Mouse (Mus musculus) CH12.LX (cell line): ENCODE data around the gene Pald1. TPM values are rescaled to one million over a fixed set of nuclear protein-coding genes. Genes with fewer than 3 reads are reported as not detected.

Source experiments
- DNase-seq: peaks from one replicate; pipeline ENCODE4 v3.0.0-alpha.2; 2013; ENCODE audit errors: extremely low read depth
- H3K27ac ChIP-seq: 2 replicates; pipeline ENCODE4 v1.5.1; 2012; ENCODE audit warnings: low read depth, mild to moderate bottlenecking, control low read depth, moderate library complexity; ENCODE audit not compliant: insufficient read depth
- H3K27me3 ChIP-seq: replicated peaks from 2 replicates; pipeline ENCODE3; 2012; ENCODE audit warnings: inconsistent platforms
- H3K36me3 ChIP-seq, 2 experiments: replicated peaks in 1 of 2; 2 replicates each; pipeline versions ENCODE3 to v1.6.1; 2012; ENCODE audit warnings: inconsistent platforms in 1 of 2, low read length in 1 of 2, mild to moderate bottlenecking in 1 of 2, mixed read lengths in 1 of 2, moderate library complexity in 1 of 2; ENCODE audit not compliant: control insufficient read depth in 1 of 2, insufficient read depth in 1 of 2
- H3K4me1 ChIP-seq, 2 experiments: 2 replicates each; pipeline ENCODE4 v1.6.1; 2012; ENCODE audit warnings: inconsistent platforms in 1 of 2, moderate library complexity in 1 of 2; ENCODE audit not compliant: insufficient read depth in 2 of 2, control insufficient read depth in 1 of 2
- H3K4me2 ChIP-seq: 2 replicates; pipeline ENCODE4 v1.6.1; 2012; ENCODE audit warnings: low read depth, mild to moderate bottlenecking, control low read depth; ENCODE audit not compliant: poor library complexity, insufficient read depth, severe bottlenecking
- H3K4me3 ChIP-seq, 3 experiments: fragments of 150-350 bp in 1 of 3; sonication (generic) in 1 of 3; replicated peaks in 1 of 3; 2 replicates each; pipeline versions ENCODE3 to v1.5.1; 2011 to 2012; ENCODE audit warnings: low read depth in 2 of 3, low read length in 2 of 3, mild to moderate bottlenecking in 2 of 3, moderate library complexity in 2 of 3, control low read depth in 1 of 3, improper control_type of control experiment in 1 of 3, inconsistent platforms in 1 of 3, mixed read lengths in 1 of 3; ENCODE audit not compliant: poor library complexity in 1 of 3
- H3K79me2 ChIP-seq: replicated peaks from 2 replicates; pipeline ENCODE4 v1.6.1; 2012; ENCODE audit warnings: mild to moderate bottlenecking, moderate library complexity; ENCODE audit not compliant: control insufficient read depth, poor library complexity, insufficient read depth, severe bottlenecking; ENCODE audit errors: extremely low read depth
- H3K9ac ChIP-seq: 2 replicates; pipeline ENCODE4 v1.6.1; 2012; ENCODE audit warnings: low read depth, mild to moderate bottlenecking, control low read depth, moderate library complexity; ENCODE audit not compliant: insufficient read depth
- H3K9me3 ChIP-seq: replicated peaks from 2 replicates; pipeline ENCODE3; 2012; ENCODE audit warnings: low read length, inconsistent platforms, mixed read lengths
- BHLHE40 ChIP-seq: IDR thresholded peaks from 2 replicates; pipeline ENCODE4 v1.6.1; 2011; ENCODE audit warnings: mild to moderate bottlenecking, low read depth, low read length, improper control_type of control experiment
- CHD1 ChIP-seq: IDR thresholded peaks from 2 replicates; pipeline ENCODE4 v1.6.1; 2012; ENCODE audit warnings: low read depth, low read length, improper control_type of control experiment, inconsistent platforms
- CHD2 ChIP-seq: IDR thresholded peaks from 2 replicates; pipeline ENCODE4 v1.6.1; 2011; ENCODE audit warnings: low read length, improper control_type of control experiment
- CTCF ChIP-seq, 2 experiments: IDR thresholded peaks in 1 of 2; conservative IDR thresholded peaks in 1 of 2; 2 replicates each; pipeline ENCODE4 v1.5.1; 2011 to 2012; ENCODE audit warnings: low read depth in 2 of 2, low read length in 2 of 2, improper control_type of control experiment in 1 of 2, inconsistent platforms in 1 of 2, mild to moderate bottlenecking in 1 of 2, moderate library complexity in 1 of 2
- ELF1 ChIP-seq: IDR thresholded peaks from 2 replicates; pipeline ENCODE4 v1.6.1; 2014; ENCODE audit warnings: low read depth, mild to moderate bottlenecking, inconsistent platforms, low read length, improper control_type of control experiment
- IRF4 ChIP-seq: IDR thresholded peaks from 2 replicates; pipeline ENCODE4 v1.6.1; 2014; ENCODE audit warnings: low read depth, mild to moderate bottlenecking, inconsistent platforms, low read length, improper control_type of control experiment
- MAFK ChIP-seq: IDR thresholded peaks from 2 replicates; pipeline ENCODE4 v1.6.1; 2011; ENCODE audit warnings: low read length, improper control_type of control experiment; ENCODE audit not compliant: insufficient replicate concordance
- MAX ChIP-seq: IDR thresholded peaks from 2 replicates; pipeline ENCODE4 v1.6.1; 2011; ENCODE audit warnings: low read length, improper control_type of control experiment
- MAZ ChIP-seq: IDR thresholded peaks from 2 replicates; pipeline ENCODE4 v1.6.1; 2012; ENCODE audit warnings: low read depth, mild to moderate bottlenecking, inconsistent platforms, low read length, improper control_type of control experiment, moderate library complexity
- MEF2A ChIP-seq: IDR thresholded peaks from 2 replicates; pipeline ENCODE4 v1.6.1; 2014; ENCODE audit warnings: low read depth, mild to moderate bottlenecking, inconsistent platforms, low read length, improper control_type of control experiment, borderline replicate concordance
- MXI1 ChIP-seq: IDR thresholded peaks from 2 replicates; pipeline ENCODE4 v1.6.1; 2011; ENCODE audit warnings: mild to moderate bottlenecking, low read depth, low read length, improper control_type of control experiment
- MYC ChIP-seq: IDR thresholded peaks from 2 replicates; pipeline ENCODE4 v1.6.1; 2011; ENCODE audit warnings: low read depth, mild to moderate bottlenecking, improper control_type of control experiment, low read length
- NELFE ChIP-seq: IDR thresholded peaks from 2 replicates; pipeline ENCODE4 v1.6.1; 2011; ENCODE audit warnings: low read depth, low read length, improper control_type of control experiment
- NRF1 ChIP-seq: IDR thresholded peaks from 2 replicates; pipeline ENCODE4 v1.6.1; 2014; ENCODE audit warnings: low read depth, mild to moderate bottlenecking, inconsistent platforms, low read length, improper control_type of control experiment, moderate library complexity
- PAX5 ChIP-seq: IDR thresholded peaks from 2 replicates; pipeline ENCODE4 v1.6.1; 2012; ENCODE audit warnings: low read length, inconsistent platforms, mixed read lengths
- POLR2A ChIP-seq: IDR thresholded peaks from 2 replicates; pipeline ENCODE4 v1.6.1; 2011; ENCODE audit warnings: low read depth, mild to moderate bottlenecking, improper control_type of control experiment, low read length
- RAD21 ChIP-seq: IDR thresholded peaks from 2 replicates; pipeline ENCODE4 v1.6.1; 2011; ENCODE audit warnings: low read depth, mild to moderate bottlenecking, low read length, improper control_type of control experiment, moderate library complexity
- SMC3 ChIP-seq: IDR thresholded peaks from 2 replicates; pipeline ENCODE4 v1.6.1; 2011; ENCODE audit warnings: low read depth, low read length, improper control_type of control experiment
- TBP ChIP-seq: conservative IDR thresholded peaks from 2 replicates; pipeline ENCODE4 v1.6.1; 2011; ENCODE audit warnings: low read depth, low read length, improper control_type of control experiment
- TCF12 ChIP-seq: IDR thresholded peaks from 2 replicates; pipeline ENCODE4 v1.6.1; 2014; ENCODE audit warnings: low read depth, mild to moderate bottlenecking, inconsistent platforms, low read length, improper control_type of control experiment
- UBTF ChIP-seq: IDR thresholded peaks from 2 replicates; pipeline ENCODE4 v1.6.1; 2012; ENCODE audit warnings: low read depth, mild to moderate bottlenecking, inconsistent platforms, low read length, improper control_type of control experiment, moderate library complexity
- USF1 ChIP-seq: IDR thresholded peaks from 2 replicates; pipeline ENCODE4 v1.6.1; 2014; ENCODE audit warnings: low read depth, mild to moderate bottlenecking, inconsistent platforms, low read length, improper control_type of control experiment
- ZC3H11A ChIP-seq: IDR thresholded peaks from 2 replicates; pipeline ENCODE4 v1.6.1; 2012; ENCODE audit warnings: low read depth, mild to moderate bottlenecking, inconsistent platforms, low read length, improper control_type of control experiment
- ZKSCAN1 ChIP-seq: IDR thresholded peaks from 2 replicates; pipeline ENCODE4 v1.6.1; 2012; ENCODE audit warnings: low read depth, inconsistent platforms, low read length, improper control_type of control experiment, borderline replicate concordance
- ZMIZ1 ChIP-seq: IDR thresholded peaks from 2 replicates; pipeline ENCODE4 v1.6.1; 2012; ENCODE audit warnings: low read depth, mild to moderate bottlenecking, inconsistent platforms, low read length, improper control_type of control experiment
- dilution Hi-C: fragments of 300-500 bp; cut with MboI; formaldehyde crosslinking; loops from 2 replicates; pipeline ENCODE4 v1.14.3; 2020; ENCODE audit warnings: low sequenced_read_pairs; ENCODE audit not compliant: extremely low pct_unique_long_range_greater_than_20kb, extremely low pct_ligation_motif_present
- in situ Hi-C: fragments of 300-500 bp; cut with MboI; formaldehyde crosslinking; loops from 3 replicates; pipeline ENCODE4 v1.14.3; 2019; ENCODE audit warnings: low sequenced_read_pairs, low pct_ligation_motif_present, low pct_unique_long_range_greater_than_20kb, mixed read lengths
- polyA plus RNA-seq: library from polyadenylated mRNA; unstranded; fragments of >175 nt; gene quantifications from 2 replicates; pipeline ENCODE4 v1.2.1, GENCODE M21; 2012; ENCODE audit warnings: low read depth; ENCODE audit not compliant: insufficient read length
- total RNA-seq, 2 experiments: library from RNA; depleted of rRNA; stranded (reverse); fragments of 300-350 nt in 1 of 2; fragments of >200 nt in 1 of 2; gene quantifications; 2 replicates each; pipeline ENCODE4 v1.2.3; 2012 to 2014

Pald1 gene
- total and polyA plus RNA-seq, 3 experiments, result 1.5 to 2.0 (median 1.5) TPM

- H3K79me2 ChIP-seq, result no peaks in the 10 kb centered on the region
- H3K4me3 ChIP-seq, result no peak overlapping the region
- in situ Hi-C loops (loop anchor here (25.0 kb wide), 1 partner anchor 320 kb away; no protein-coding TSS in a partner anchor), dilution Hi-C loops (no loop called here)
- no peak for DNase-seq
- H3K27ac ChIP-seq, result no peak overlapping the region
- no peak for TF ChIP-seq CHD1
- H3K4me1 ChIP-seq, result peaks cover 5 to 8% of the 10 kb centered on the region in 2 experiments; a peak in 3 of 4 replicates
- no peaks in the 10 kb centered on the region for H3K27me3 ChIP-seq
- H3K9me3 ChIP-seq, result no peaks in the 10 kb centered on the region
- H3K9ac ChIP-seq, result no peak overlapping the region
- peaks cover 0 to 5% of the 10 kb centered on the region in 2 experiments for H3K36me3 ChIP-seq
- no peak overlapping the region for H3K4me2 ChIP-seq
Observed at GRCm38 (mm10) chr10:61342750-61343149, 40.6 kb downstream of the Pald1 start.

GRCm38 (mm10) chr10:61341557-61341956 lies 41.8 kb downstream of the Pald1 start:
- H3K9ac ChIP-seq, result no peak overlapping the region
- H3K27me3 ChIP-seq, result no peaks in the 10 kb centered on the region
- in situ Hi-C loops (loop anchor here (25.0 kb wide), 1 partner anchor 321 kb away; no protein-coding TSS in a partner anchor), dilution Hi-C loops (no loop called here)
- TF ChIP-seq IRF4 (no peak), MAZ (no peak), BHLHE40 (0 out of 2 replicates have a peak, but pooled peaks have one; percentile 19), MEF2A (0 out of 2 replicates have a peak, but pooled peaks have one; percentile 35), CTCF (conservative IDR thresholded peaks at IDR 0.05 in 1 of 2, IDR thresholded peaks at IDR 0.05 in 1 of 2; ENCODE audit: low read depth in 2 of 2, low read length in 2 of 2) (peak; percentile 81 to 95), POLR2A (no peak), PAX5 (no peak), RAD21 (peak; percentile 88), SMC3 (peak; percentile 96), UBTF (no peak), NELFE (peak; percentile 51; the same call in 1 of the 2 replicates), MAFK (no peak), ZC3H11A (peak; percentile 64), MYC (0 out of 2 replicates have a peak, but pooled peaks have one; percentile 29)
- no peak overlapping the region for H3K4me2 ChIP-seq
- peaks cover 0 to 2% of the 10 kb centered on the region in 2 experiments for H3K36me3 ChIP-seq
- H3K4me3 ChIP-seq, result no peak overlapping the region
- H3K79me2 ChIP-seq, result no peaks in the 10 kb centered on the region
- H3K4me1 ChIP-seq, result peaks cover 6 to 13% of the 10 kb centered on the region in 2 experiments; a peak in 3 of 4 replicates
- DNase-seq, result peak; percentile 64
- H3K9me3 ChIP-seq, result no peaks in the 10 kb centered on the region
- no peak overlapping the region for H3K27ac ChIP-seq

GRCm38 (mm10) chr10:61341045-61341444 lies 42.3 kb downstream of the Pald1 start:
- H3K4me1 ChIP-seq, result peaks cover 9 to 17% of the 10 kb centered on the region in 2 experiments; a peak in 3 of 4 replicates
- no peaks in the 10 kb centered on the region for H3K79me2 ChIP-seq
- H3K9ac ChIP-seq, result no peak overlapping the region
- H3K27me3 ChIP-seq, result no peaks in the 10 kb centered on the region
- in situ Hi-C loops (loop anchor here (25.0 kb wide), 1 partner anchor 321 kb away; no protein-coding TSS in a partner anchor), dilution Hi-C loops (no loop called here)
- DNase-seq, result no peak
- no peak overlapping the region for H3K4me2 ChIP-seq
- H3K27ac ChIP-seq, result no peak overlapping the region
- peaks cover 0 to 2% of the 10 kb centered on the region in 2 experiments for H3K36me3 ChIP-seq
- H3K4me3 ChIP-seq, result no peak overlapping the region
- no peaks in the 10 kb centered on the region for H3K9me3 ChIP-seq
- TF ChIP-seq NRF1 (no peak), TCF12 (no peak), CHD2 (no peak), ZMIZ1 (no peak), BHLHE40 (no peak), IRF4 (no peak), MAX (no peak), MXI1 (no peak), TBP (no peak), USF1 (no peak), ZKSCAN1 (no peak), CTCF (conservative IDR thresholded peaks at IDR 0.05 in 1 of 2, IDR thresholded peaks at IDR 0.05 in 1 of 2; ENCODE audit: low read depth in 2 of 2, low read length in 2 of 2) (no peak), MEF2A (no peak), MAFK (no peak), ELF1 (no peak), UBTF (no peak)
